Mouse (Mus musculus): ENCODE data around the gene Bub1b.

DNA sequence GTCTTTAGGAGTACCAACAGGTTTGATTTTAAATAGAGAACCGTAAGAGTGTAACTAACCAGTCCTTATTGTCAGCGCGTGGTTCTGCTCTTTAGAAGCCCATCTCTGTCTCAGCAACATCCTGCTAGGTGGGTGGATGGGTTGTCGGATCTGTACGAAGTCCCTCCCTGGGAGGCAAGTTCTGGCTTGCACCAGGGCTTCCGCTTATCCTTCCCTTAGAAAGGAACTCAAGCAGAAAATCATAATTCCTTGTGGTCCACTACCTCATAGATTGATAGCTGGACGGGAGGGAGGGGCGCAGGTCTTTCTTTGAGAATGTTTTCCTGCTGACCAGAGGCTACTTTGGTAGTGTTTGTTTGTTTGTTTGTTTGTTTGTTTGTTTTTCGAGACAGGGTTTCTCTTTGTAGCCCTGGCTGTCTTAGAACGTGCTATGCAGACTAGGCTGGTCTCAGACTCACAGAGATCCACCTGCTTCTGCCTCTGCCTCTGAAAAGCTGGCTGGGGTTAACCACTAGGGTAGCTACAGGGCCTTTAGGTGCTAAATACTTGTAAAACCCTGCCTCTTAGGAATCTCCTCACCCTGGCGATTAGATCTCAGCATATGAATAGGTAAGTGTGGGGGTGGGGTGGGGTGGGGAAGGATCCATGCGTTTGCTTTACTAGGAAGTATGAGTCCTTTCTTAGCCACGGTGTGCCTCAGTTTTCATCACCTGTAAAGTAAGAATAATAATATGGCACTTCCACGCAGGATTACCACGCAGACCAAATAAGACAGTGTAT is 75.9 kb downstream of the Bub1b start:
- TF ChIP-seq RCOR1 (conservative IDR thresholded peaks at IDR 0.05; ENCODE audit: low read depth, low read length) = no peak
- no peak for TF ChIP-seq CTCF (conservative IDR thresholded peaks at IDR 0.05 in 1 of 2, IDR thresholded peaks at IDR 0.05 in 1 of 2; ENCODE audit: low read depth in 2 of 2, low read length in 2 of 2)
- TF ChIP-seq MAX (IDR thresholded peaks at IDR 0.05; ENCODE audit: low read length) = no peak
- no peak for TF ChIP-seq MYC (IDR thresholded peaks at IDR 0.05; ENCODE audit: low read depth, low read length)
- no peak for TF ChIP-seq ZNF384 (IDR thresholded peaks at IDR 0.05; ENCODE audit: low read depth, low read length)
- TF ChIP-seq JUND (conservative IDR thresholded peaks at IDR 0.05; ENCODE audit: low read depth, low read length) = no peak
- TF ChIP-seq TCF12 (IDR thresholded peaks at IDR 0.05; ENCODE audit: low read depth, low read length) = no peak

Data from CH12.LX (cell line).